Mouse (Mus musculus) Patski (cell line): ENCODE measurements around the gene Pcdh9. TPM values are rescaled to one million over a fixed set of nuclear protein-coding genes. Genes with fewer than 3 reads are reported as not detected.

Experiments used
- ATAC-seq: fragments of 100-300 bp; one replicate; pipeline ENCODE4 v1.8.0; 2021
- CTCF ChIA-PET: fragments of 350-600 bp; sonication (Branson Sonifier 250); formaldehyde crosslinking; loops from one replicate; lab custom pipeline; 2022; ENCODE audit warnings: inconsistent platforms; lab: Charles Lee
- POLR2A ChIA-PET: fragments of 350-600 bp; sonication (Branson Sonifier 250); formaldehyde crosslinking; loops from one replicate; lab custom pipeline; 2022; ENCODE audit warnings: antibody characterized with exemption, inconsistent platforms; lab: Charles Lee
- DNase-seq: peaks from one replicate; pipeline ENCODE4 v3.0.0-alpha.2; 2011; ENCODE audit warnings: low read depth, low spot score
- H3K27me3 ChIP-seq: fragments of 371-371 bp; one replicate; pipeline ENCODE4 v1.5.1; 2021
- CTCF ChIP-seq: fragments of 100-300 bp; IDR thresholded peaks from one replicate; pipeline ENCODE4 v1.5.1; 2021
- in situ Hi-C: fragments of 300-500 bp; cut with MboI; formaldehyde crosslinking; loops from 3 replicates; pipeline ENCODE4 v1.11.1; 2018; ENCODE audit warnings: low pct_unique_long_range_greater_than_20kb, mixed read lengths
- polyA plus RNA-seq: library from polyadenylated mRNA; unstranded; gene quantifications from one replicate; pipeline ENCODE4 v1.2.3, GENCODE M21; 2021

Pcdh9 gene
- polyA plus RNA-seq, 1 experiment from 2014 or later, result not detected

DNA sequence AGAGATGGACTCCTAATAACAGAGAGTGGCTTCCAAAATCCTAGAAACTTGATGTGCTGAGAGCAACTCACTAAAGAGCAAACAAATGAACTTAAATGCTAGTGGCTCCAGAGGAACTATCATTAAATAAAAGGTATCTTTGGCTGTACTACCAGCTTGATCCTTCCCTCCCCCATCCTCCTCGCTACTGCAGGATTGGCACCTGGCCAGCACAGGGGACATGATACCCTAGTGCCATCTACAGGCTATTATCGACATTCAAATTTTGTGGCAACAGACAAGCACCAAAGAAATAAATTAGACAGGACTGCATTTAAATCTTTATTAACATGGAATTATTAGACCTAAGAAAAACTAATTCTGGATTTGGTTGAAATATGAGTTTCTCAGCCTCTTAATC lies 6.0 kb downstream of the Pcdh9 start:
- DNase-seq, result no peak
- peak; percentile 47 for TF ChIP-seq CTCF
- ChIA-PET CTCF (no interaction called here), POLR2A (no interaction called here)
- no peak for ATAC-seq
- peaks cover 32% of the 10 kb centered on the region for H3K27me3 ChIP-seq
- in situ Hi-C loops, result loop anchor here (10.0 kb wide), 1 partner anchor 570 kb away; no protein-coding TSS in a partner anchor

DNA sequence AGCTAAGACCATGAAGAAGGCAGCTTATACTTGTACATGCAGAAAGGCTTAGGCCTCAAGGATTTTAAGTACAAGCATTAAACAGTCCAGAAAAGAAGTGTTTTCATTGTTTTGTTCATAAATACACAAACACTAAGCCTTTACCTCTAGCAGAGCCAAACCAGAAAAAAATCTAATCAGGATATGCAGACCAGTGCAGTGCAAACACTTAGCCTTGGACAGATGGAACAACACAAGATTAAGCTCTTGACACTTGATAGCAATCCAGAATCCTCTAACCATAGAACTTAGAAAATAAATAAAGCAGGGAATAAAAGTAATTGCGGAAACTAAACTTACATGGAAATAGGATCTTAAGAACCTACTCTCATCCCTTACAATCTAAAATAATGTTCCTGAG lies 10.4 kb downstream of the Pcdh9 start:
- in situ Hi-C loops, result loop anchor here (10.0 kb wide), 1 partner anchor 565 kb away; no protein-coding TSS in a partner anchor
- ATAC-seq, result no peak
- DNase-seq, result no peak

DNA sequence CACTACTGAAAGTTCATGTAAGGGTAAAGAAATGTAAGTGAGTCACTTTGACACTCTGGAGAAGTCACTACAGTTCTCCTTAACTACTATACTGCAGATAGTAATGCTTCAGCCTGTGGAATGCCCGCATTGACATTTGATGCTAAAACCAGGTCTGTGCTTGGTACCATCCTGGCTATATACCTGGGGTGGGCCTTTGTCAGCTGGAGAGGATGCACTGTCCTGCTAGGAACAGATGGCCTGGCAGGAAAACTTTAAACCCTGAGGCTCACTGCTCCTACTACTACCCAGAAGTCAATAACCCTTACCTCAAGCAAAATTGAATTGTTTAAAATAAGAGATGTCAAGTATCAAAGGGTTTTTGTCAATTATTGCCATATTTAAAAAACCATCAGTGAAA lies 14.5 kb downstream of the Pcdh9 start:
- in situ Hi-C loops, result no loop called here
- no peak for TF ChIP-seq CTCF
- CTCF ChIA-PET, result no interaction called here
- H3K27me3 ChIP-seq, result peaks cover 27% of the 10 kb centered on the region
- DNase-seq, result no peak
- POLR2A ChIA-PET, result no interaction called here
- ATAC-seq, result no peak

More for the DNA sequence above, 10.4 kb downstream of the Pcdh9 start:
- TF ChIP-seq CTCF, result no peak
- ChIA-PET POLR2A (no interaction called here), CTCF (no interaction called here)
- peaks cover 32% of the 10 kb centered on the region for H3K27me3 ChIP-seq

DNA sequence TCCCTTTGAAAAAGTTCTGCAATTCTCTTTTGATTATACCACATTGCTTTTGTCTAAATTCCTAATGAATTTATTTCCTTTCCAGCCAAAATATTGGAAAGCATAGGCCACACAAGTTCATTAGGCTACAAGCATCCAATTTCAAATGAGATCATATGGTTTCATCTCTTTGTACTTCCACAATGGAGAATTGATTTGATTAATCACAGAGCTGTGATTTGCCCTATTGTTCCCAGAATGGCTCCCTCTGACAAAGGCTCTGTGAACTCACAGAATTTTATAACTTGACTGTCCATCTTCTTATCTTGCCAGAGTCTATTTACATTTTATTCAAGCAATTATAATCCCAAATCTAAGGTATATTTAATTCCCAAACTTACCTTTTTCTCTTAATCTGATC lies 22.3 kb downstream of the Pcdh9 start:
- no peak for ATAC-seq

DNA sequence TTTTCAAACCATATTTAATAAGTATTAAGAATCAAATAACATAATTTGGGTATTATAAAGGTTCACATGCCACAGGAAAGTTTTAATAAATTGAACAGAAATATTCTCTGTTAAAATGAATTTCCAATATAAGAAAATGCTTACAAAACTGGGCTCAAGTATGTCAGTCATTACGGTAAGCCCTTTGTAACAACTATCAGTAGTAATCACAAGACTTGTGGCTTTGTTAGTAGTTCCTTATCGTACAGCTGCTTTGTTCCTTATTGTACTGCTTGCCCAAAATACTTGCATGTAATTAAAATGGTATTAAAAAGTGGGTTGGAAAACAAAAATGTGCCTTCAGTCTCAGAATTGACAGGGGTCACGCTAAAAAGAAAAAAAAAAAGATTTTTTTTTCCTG lies 32.4 kb downstream of the Pcdh9 start:
- in situ Hi-C loops, result no loop called here
- CTCF ChIA-PET, result no interaction called here
- ATAC-seq, result no peak
- TF ChIP-seq CTCF, result no peak
- POLR2A ChIA-PET, result no interaction called here
- no peak for DNase-seq
- H3K27me3 ChIP-seq, result peaks cover 26% of the 10 kb centered on the region

More for the DNA sequence above, 22.3 kb downstream of the Pcdh9 start:
- no peak for DNase-seq
- no peak for TF ChIP-seq CTCF
- in situ Hi-C loops, result no loop called here
- POLR2A ChIA-PET, result no interaction called here
- H3K27me3 ChIP-seq, result peaks cover 2% of the 10 kb centered on the region
- CTCF ChIA-PET, result no interaction called here

DNA sequence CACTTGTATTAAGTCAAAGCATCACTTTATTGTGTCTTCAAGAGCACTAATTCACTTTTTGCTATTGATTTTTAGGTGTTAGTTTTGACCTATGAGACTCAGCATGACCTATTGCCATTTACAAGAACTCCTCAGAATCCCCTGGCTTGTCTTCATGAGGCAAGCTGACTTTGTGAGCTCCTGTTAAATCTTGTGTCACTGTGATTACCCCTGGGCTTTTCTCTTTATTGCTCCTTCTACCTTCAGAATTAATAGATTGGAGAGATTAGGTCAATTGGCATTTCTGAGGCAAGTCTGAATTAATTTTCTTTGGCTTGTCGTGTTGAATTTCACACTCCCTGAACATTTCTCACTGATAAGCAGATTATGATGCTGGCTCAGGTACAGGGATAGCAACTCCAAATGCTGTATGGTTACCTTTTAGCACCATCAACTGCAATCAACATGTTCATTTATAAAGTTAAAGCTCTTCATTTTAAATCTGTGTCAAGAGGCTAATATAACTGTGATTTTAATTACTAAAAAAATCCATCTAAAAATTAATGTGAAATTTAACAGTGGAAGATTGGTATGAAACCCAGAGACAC lies 44.3 kb downstream of the Pcdh9 start:
- ChIA-PET POLR2A (no interaction called here), CTCF (no interaction called here)
- H3K27me3 ChIP-seq, result no peaks in the 10 kb centered on the region
- in situ Hi-C loops, result no loop called here
- ATAC-seq, result no peak
- no peak for DNase-seq
- no peak for TF ChIP-seq CTCF

DNA sequence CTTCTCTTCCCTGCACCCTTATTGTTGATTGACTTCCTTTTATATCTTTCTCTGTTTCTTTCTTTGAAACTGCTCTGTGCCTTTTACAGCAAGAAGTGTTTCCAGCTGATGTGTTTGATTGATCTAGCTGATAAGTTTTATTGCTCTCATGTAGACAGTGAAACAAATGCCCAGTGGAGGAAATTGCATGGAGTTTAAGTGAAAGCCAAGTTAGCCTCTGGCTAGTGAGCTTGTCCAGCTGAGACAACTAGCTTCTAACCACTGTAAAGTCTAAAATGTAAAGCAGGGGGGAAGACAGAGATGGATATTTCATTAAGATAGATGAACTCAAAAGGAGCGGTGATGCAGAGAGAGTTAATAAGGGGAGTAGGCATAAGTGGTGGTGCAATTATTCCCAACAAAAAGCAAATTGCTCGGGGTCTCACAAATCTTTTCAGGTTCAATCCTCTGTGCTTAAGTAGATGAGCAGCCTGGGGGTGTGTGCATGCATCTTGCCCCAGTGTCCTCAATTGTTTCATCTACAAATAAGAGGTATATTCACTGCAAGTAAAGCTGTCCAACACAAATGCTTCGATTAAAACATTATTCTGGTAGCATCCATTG lies 47.7 kb downstream of the Pcdh9 start:
- no peak for TF ChIP-seq CTCF
- DNase-seq (no peak), ATAC-seq (no peak)
- POLR2A ChIA-PET, result no interaction called here
- H3K27me3 ChIP-seq, result peaks cover 4% of the 10 kb centered on the region
- in situ Hi-C loops, result no loop called here
- CTCF ChIA-PET, result no interaction called here

DNA sequence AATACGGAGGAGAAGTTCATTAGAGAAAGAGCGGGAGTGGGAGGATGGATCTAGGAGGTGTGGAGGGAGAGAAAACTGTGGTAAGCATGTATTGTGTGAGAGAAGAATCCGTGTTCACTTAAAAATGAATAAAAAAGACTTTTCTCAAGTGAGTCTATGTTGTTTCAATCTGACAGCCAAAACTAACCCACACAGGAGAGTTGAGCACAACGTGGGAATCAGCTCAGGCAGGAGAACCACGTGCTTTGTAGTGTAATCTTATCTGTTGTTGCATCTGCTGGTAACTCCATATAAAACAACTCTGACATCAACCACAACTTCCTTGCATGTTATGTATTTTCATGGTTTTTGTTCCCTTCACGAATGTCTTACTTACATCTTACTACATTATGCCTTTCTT lies 58.0 kb downstream of the Pcdh9 start:
- POLR2A ChIA-PET, result no interaction called here
- DNase-seq, result no peak
- H3K27me3 ChIP-seq, result no peaks in the 10 kb centered on the region
- in situ Hi-C loops, result no loop called here
- CTCF ChIA-PET, result no interaction called here
- no peak for ATAC-seq
- no peak for TF ChIP-seq CTCF

DNA sequence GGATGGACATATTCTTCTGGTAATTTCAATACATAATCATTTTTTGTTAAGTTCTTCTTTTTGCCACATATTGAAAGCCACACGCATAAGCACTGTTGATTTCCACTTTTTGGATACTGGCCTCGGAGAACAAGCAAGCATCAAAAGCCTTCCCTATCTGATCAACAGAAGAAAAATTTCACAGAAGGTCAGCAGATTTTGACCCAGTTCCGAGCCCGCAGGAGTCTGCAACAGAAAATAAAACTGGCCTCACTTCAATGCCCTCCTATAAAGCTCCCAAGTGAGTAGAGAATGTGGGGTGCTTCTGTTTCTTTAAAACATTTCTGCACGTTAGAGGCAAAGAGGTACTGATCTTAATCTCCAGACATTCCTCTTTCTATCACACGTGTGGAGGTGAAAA lies 63.3 kb downstream of the Pcdh9 start:
- DNase-seq (no peak), ATAC-seq (no peak)
- H3K27me3 ChIP-seq, result no peaks in the 10 kb centered on the region
- no peak for TF ChIP-seq CTCF
- CTCF ChIA-PET, result no interaction called here
- in situ Hi-C loops, result no loop called here
- POLR2A ChIA-PET, result no interaction called here

DNA sequence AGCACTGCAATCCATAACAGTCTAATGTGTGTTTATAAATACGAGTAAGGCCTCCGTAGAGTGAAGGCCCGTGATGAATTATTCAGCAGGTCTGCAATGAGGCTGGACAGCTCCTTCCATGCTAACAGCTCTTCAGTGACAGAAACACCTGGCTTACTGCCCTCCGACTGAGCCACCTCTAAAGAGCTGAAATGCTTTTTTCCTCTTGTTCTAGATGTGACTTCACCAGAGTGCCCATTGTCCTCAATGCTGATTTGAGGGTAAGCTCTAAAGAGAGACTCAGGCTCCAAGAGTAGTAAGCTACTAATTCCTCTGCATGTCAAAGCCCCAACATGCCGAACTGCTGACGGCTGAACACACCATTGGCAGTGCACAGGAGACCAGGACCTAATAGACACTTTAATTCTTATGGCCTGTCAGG lies 64.4 kb downstream of the Pcdh9 start:
- ATAC-seq (no peak), DNase-seq (no peak)
- CTCF ChIA-PET, result no interaction called here
- no peak for TF ChIP-seq CTCF
- in situ Hi-C loops, result no loop called here
- POLR2A ChIA-PET, result no interaction called here
- H3K27me3 ChIP-seq, result no peaks in the 10 kb centered on the region

DNA sequence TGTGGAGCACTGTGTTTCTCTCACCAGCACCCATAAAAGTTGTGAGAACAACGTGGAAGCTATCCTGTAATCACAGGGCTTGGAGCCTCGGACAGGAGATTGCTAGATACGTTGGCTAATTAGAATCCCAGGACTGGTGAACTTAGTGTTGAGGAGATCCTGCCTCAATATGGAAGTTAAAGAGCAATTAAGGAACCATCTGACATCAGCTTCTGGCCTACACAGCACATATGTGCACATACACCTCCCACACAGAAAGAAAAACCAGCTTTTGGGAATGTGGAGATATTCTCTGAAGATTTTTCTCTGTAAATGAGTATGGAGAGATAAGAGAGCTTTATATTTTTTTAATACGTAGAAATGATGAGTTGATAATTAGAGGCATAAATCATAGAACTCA lies 71.6 kb downstream of the Pcdh9 start:
- ATAC-seq, result no peak
- no peak for TF ChIP-seq CTCF
- in situ Hi-C loops, result no loop called here
- DNase-seq, result no peak
- ChIA-PET POLR2A (no interaction called here), CTCF (no interaction called here)
- no peaks in the 10 kb centered on the region for H3K27me3 ChIP-seq

DNA sequence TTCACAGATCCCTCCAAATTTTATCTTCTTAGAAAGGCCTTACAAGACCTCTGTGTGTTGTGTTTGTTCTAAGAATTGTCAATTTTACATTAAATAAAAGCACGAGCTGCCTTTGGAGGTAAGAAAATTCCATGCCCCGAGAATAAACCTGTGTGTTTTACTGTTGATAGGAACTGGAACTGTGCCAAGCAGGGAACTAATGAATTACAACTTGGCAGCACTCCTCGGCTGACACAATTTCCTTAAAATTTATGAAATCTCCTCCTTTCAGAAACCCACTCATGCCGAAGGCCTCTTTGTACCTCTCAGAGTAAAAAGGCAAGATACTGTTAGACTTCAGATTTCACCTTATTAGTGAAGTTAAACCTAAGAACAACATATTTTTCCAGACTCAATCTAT lies 72.9 kb downstream of the Pcdh9 start:
- ATAC-seq (no peak), DNase-seq (no peak)
- ChIA-PET CTCF (no interaction called here), POLR2A (no interaction called here)
- no peak for TF ChIP-seq CTCF
- no peaks in the 10 kb centered on the region for H3K27me3 ChIP-seq
- in situ Hi-C loops, result no loop called here
